Mouse (Mus musculus): Measurements from ENCODE around the gene Dtnbp1.

GRCm38 (mm10) chr13:44904271-44904670 lies 97.7 kb downstream of the Dtnbp1 start:
- TF ChIP-seq CTCF (conservative IDR thresholded peaks at IDR 0.05; ENCODE audit: low read length) (no peak), NANOG (IDR thresholded peaks at IDR 0.05; ENCODE audit: borderline replicate concordance, low read length) (no peak)

All from E14TG2a.4 (cell line).